Mouse (Mus musculus) hindbrain, postnatal 0 days (tissue): ENCODE measurements around the gene Zbtb1. TPM values are rescaled to one million over a fixed set of nuclear protein-coding genes. Genes with fewer than 3 reads are reported as not detected.

Source experiments
- ATAC-seq: fragments of 200-750 bp; cut with Nextera tagmentation; 2 replicates; pipeline ENCODE4 v1.8.0; 2017; ENCODE audit warnings: mild to moderate bottlenecking, moderate TSS enrichment, moderate library complexity
- DNase-seq: peaks from one replicate; pipeline ENCODE4 v3.0.0-alpha.2; 2015; ENCODE audit warnings: low spot score
- H3K27ac ChIP-seq: fragments of 300-500 bp; sonication (generic); 2 replicates; pipeline ENCODE4 v1.5.1; 2014; ENCODE audit warnings: mild to moderate bottlenecking
- H3K27me3 ChIP-seq: fragments of 300-500 bp; sonication (generic); 2 replicates; pipeline ENCODE4 v1.6.1; 2014; ENCODE audit warnings: low read length, mixed read lengths; ENCODE audit not compliant: insufficient read depth
- H3K36me3 ChIP-seq: fragments of 300-500 bp; sonication (generic); 2 replicates; pipeline ENCODE4 v1.6.1; 2014; ENCODE audit warnings: low read length, mixed read lengths; ENCODE audit not compliant: insufficient read depth
- H3K4me1 ChIP-seq: fragments of 300-500 bp; sonication (generic); 2 replicates; pipeline ENCODE4 v1.6.1; 2014; ENCODE audit warnings: antibody characterized with exemption, low read length, mixed read lengths; ENCODE audit not compliant: insufficient read depth
- H3K4me2 ChIP-seq: fragments of 300-500 bp; sonication (generic); 2 replicates; pipeline ENCODE4 v1.6.1; 2014; ENCODE audit warnings: low read depth, mild to moderate bottlenecking, low read length, moderate library complexity, mixed read lengths
- H3K4me3 ChIP-seq: fragments of 300-500 bp; sonication (generic); 2 replicates; pipeline ENCODE4 v1.5.1; 2014; ENCODE audit warnings: low read length
- H3K9ac ChIP-seq: fragments of 300-500 bp; sonication (generic); replicated peaks from 2 replicates; pipeline ENCODE4 v1.6.1; 2014; ENCODE audit warnings: mild to moderate bottlenecking, low read length, moderate library complexity, mixed read lengths
- H3K9me3 ChIP-seq: fragments of 300-500 bp; sonication (generic); 2 replicates; pipeline ENCODE4 v1.6.1; 2016; ENCODE audit warnings: low read length, mixed read lengths
- CTCF ChIP-seq: IDR thresholded peaks from 2 replicates; pipeline ENCODE4 v1.5.1; 2016; ENCODE audit warnings: antibody characterized with exemption, control low read depth, low read depth
- WGBS: fragments of 180-500 bp; shearing (Covaris S2); extraction: QIAGEN DNeasy Blood & Tissue Kit; methylation state at CpG from one replicate; pipeline ENCODE4 v1.1.7; 2014; 5-methylcytosine and 5-hydroxymethylcytosine counted together
- polyA plus RNA-seq: library from polyadenylated mRNA; unstranded; fragments of >200 nt; fragmentation: Nextera tagmentation; extraction: Ambion mirVana; gene quantifications from 2 replicates; pipeline ENCODE4 v1.2.1, GENCODE M21; 2015
- total RNA-seq: library from RNA; depleted of rRNA; stranded (reverse); fragments of >200 nt; gene quantifications from 2 replicates; pipeline ENCODE4 v1.2.3, GENCODE M21; 2014

Zbtb1 gene
- total and polyA plus RNA-seq, 2 experiments from 2014 or later = 3.1 to 3.3 TPM

GRCm38 (mm10) chr12:76415383-76416010 is 45.4 kb downstream of the Zbtb1 start:
- Histone ChIP-seq H3K4me2 (no peak overlapping the region), H3K4me3 (no peak overlapping the region), H3K27ac (no peak overlapping the region), H3K27me3 (no peaks in the 10 kb centered on the region), H3K36me3 (no peaks in the 10 kb centered on the region), H3K9ac (no peak overlapping the region), H3K9me3 (peaks cover 4% of the 10 kb centered on the region), H3K4me1 (no peaks in the 10 kb centered on the region)
- no peak for ATAC-seq
- no peak for TF ChIP-seq CTCF
- DNase-seq = no peak
- WGBS = 89% methylated on average over 11 of the region's 12 CpGs

- no peak for DNase-seq
- H3K4me1 ChIP-seq = no peaks in the 10 kb centered on the region
- H3K36me3 ChIP-seq = no peaks in the 10 kb centered on the region
- H3K9me3 ChIP-seq = peaks cover 4% of the 10 kb centered on the region
- H3K27me3 ChIP-seq = no peaks in the 10 kb centered on the region
- H3K4me2 ChIP-seq = peak within 1 kb of the TSS; percentile 63
- no peak for TF ChIP-seq CTCF
- WGBS = under 1% methylated on average over 37 of the region's 37 CpGs
- 0 out of 2 replicates have a peak, but pooled peaks have one; percentile 24 for ATAC-seq
- peak within 1 kb of the TSS; percentile 25 for H3K4me3 ChIP-seq
- H3K9ac ChIP-seq = no peak within 1 kb of the TSS
- H3K27ac ChIP-seq = no peak within 1 kb of the TSS
Observed at GRCm38 (mm10) chr12:76417433-76417854, 47.4 kb downstream of the Zbtb1 start, which contains the start of gene Ppp1r36. Gene Ppp1r36 (plus strand): TSS chr12:76417538.

- Histone ChIP-seq H3K27me3 (no peaks in the 10 kb centered on the region), H3K4me2 (no peak overlapping the region), H3K4me3 (no peak overlapping the region), H3K36me3 (no peaks in the 10 kb centered on the region), H3K27ac (no peak overlapping the region), H3K4me1 (no peaks in the 10 kb centered on the region), H3K9me3 (peaks cover 4% of the 10 kb centered on the region), H3K9ac (no peak overlapping the region)
- 96% methylated on average over 5 of the region's 5 CpGs for WGBS
- DNase-seq = no peak
- no peak for ATAC-seq
- TF ChIP-seq CTCF = no peak
Observed at GRCm38 (mm10) chr12:76418346-76418745, 48.3 kb downstream of the Zbtb1 start.

DNA sequence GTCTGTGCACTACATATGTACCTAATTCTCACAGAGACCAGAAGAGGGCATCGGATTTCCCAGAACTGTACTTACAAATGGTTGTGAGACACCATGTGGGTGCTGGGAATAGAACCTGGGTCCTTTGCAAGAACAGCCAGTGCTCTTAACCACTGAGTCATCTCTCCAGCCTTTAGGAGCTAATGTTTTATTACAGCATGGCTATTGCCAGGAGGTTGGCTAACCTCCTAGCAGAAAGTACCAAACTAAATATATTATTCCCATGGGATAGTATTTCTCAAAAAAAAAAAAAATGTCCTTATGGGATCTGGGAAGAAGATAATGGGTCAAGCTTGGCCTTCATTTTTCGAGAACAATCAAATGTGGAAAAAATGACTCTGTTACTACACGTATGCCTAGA is 55.2 kb downstream of the Zbtb1 start:
- Histone ChIP-seq H3K27me3 (no peaks in the 10 kb centered on the region), H3K4me2 (no peak overlapping the region), H3K27ac (no peak overlapping the region), H3K9me3 (no peaks in the 10 kb centered on the region), H3K4me1 (no peaks in the 10 kb centered on the region), H3K4me3 (no peak overlapping the region), H3K9ac (no peak overlapping the region), H3K36me3 (no peaks in the 10 kb centered on the region)
- ATAC-seq (no peak), DNase-seq (no peak)
- WGBS = 87% methylated on average over 3 of the region's 3 CpGs
- no peak for TF ChIP-seq CTCF

DNA sequence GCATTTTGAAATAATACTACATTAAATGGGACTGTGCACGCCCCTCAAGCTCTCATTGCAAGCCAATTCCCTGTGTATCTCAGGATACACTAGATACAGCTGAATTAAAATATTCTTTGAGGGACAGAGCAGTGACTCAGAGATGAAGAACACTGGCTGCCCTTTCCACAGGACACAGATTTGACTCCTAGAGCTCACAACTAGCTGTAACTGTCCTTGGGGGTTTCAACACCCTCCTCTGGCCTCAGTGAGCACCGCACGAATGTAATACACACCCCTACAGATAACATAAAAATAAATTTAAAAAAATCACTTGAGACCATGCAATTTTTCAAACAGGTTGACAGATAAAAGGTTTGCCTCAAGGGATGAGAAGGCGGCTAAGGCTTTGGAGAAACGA is 57.5 kb downstream of the Zbtb1 start:
- H3K4me2 ChIP-seq = no peak overlapping the region
- WGBS = 52% methylated on average over 5 of the region's 5 CpGs

GRCm38 (mm10) chr12:76430879-76431406 is 60.9 kb downstream of the Zbtb1 start:
- Histone ChIP-seq H3K4me3 (no peak overlapping the region), H3K4me2 (no peak overlapping the region), H3K9ac (no peak overlapping the region), H3K4me1 (no peaks in the 10 kb centered on the region), H3K27ac (no peak overlapping the region), H3K36me3 (no peaks in the 10 kb centered on the region), H3K27me3 (no peaks in the 10 kb centered on the region), H3K9me3 (no peaks in the 10 kb centered on the region)
- DNase-seq = peak; percentile 34
- no peak for TF ChIP-seq CTCF
- ATAC-seq = no peak
- 44% methylated on average over 5 of the region's 5 CpGs for WGBS

More for the DNA sequence above, 57.5 kb downstream of the Zbtb1 start:
- H3K27me3 ChIP-seq = no peaks in the 10 kb centered on the region
- no peaks in the 10 kb centered on the region for H3K4me1 ChIP-seq
- H3K4me3 ChIP-seq = no peak overlapping the region
- DNase-seq (no peak), ATAC-seq (no peak)
- no peaks in the 10 kb centered on the region for H3K9me3 ChIP-seq
- no peak overlapping the region for H3K9ac ChIP-seq
- no peak for TF ChIP-seq CTCF
- no peaks in the 10 kb centered on the region for H3K36me3 ChIP-seq
- no peak overlapping the region for H3K27ac ChIP-seq

DNA sequence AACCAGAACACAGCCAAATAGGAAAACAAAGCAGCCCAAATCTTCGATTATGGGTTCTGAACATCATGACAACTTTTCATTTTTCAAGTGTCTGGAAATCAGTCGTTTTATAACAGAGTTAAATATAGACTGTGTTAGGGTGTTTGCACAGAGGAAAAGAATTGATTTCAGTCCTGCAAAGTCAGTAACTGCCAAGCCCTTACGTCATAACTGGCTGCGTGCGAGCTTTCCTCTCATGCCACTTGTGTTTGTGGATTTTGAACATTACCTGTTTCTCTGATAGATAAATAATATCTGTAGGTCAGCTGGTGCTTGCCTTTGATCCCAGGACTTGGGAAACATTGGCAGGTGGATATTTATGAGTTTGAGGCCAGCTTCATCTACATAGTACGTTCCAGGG is 61.4 kb downstream of the Zbtb1 start:
- no peak overlapping the region for H3K4me3 ChIP-seq
- H3K4me1 ChIP-seq = no peaks in the 10 kb centered on the region
- no peak overlapping the region for H3K9ac ChIP-seq
- H3K9me3 ChIP-seq = no peaks in the 10 kb centered on the region
- DNase-seq (no peak), ATAC-seq (no peak)
- no peak for TF ChIP-seq CTCF
- no peak overlapping the region for H3K4me2 ChIP-seq
- WGBS = 88% methylated on average over 6 of the region's 6 CpGs
- H3K27ac ChIP-seq = no peak overlapping the region
- H3K36me3 ChIP-seq = no peaks in the 10 kb centered on the region
- H3K27me3 ChIP-seq = no peaks in the 10 kb centered on the region
